25 mouse cellular contexts compared by ENCODE assay signal in genomic region chr5:90474369-90474768, GRCm38 (mm10). TPM values are rescaled to one million over a fixed set of nuclear protein-coding genes. Genes with fewer than 3 reads are reported as not detected.
DNase-seq lines count a peak whose midpoint lies in the region; ATAC-seq and TF ChIP-seq lines count a peak whose summit lies in the region.
"Had no signal": no experiment of that assay in that cellular context is flagged by ENCODE, and none has a peak within 500 bp of the region (broad histone marks: within the 10 kb centered on the region; RNA-seq: fewer than 3 reads in every experiment).

No protein-coding gene starts in this region.

- H3K36me3 ChIP-seq in kidney, postnatal 0 days (ENCODE audit: insufficient read depth, low read length): no peaks in the 10 kb centered on the region
- peaks cover 2% of the 10 kb centered on the region; the same call in 1 of the 2 replicates for H3K36me3 ChIP-seq in midbrain, embryonic 11.5 days (ENCODE audit: control insufficient read depth, insufficient read depth, low read length)
- H3K36me3 ChIP-seq in midbrain, embryonic 16.5 days (ENCODE audit: control insufficient read depth, insufficient read depth, low read length): no peaks in the 10 kb centered on the region
- H3K36me3 ChIP-seq: embryonic facial prominence, embryonic 10.5 days; heart, embryonic 12.5 days; hindbrain, embryonic 10.5 days had no signal

- H3K27ac ChIP-seq in kidney, postnatal 0 days: no peak overlapping the region
- no peak overlapping the region for H3K27ac ChIP-seq in midbrain, embryonic 11.5 days (ENCODE audit: low read depth, low read length)
- H3K27ac ChIP-seq in midbrain, embryonic 16.5 days (ENCODE audit: low read length): no peak overlapping the region
- H3K27ac ChIP-seq: embryonic facial prominence, embryonic 10.5 days; forebrain, embryonic 13.5 days; gastrocnemius, adult 2 months; hindbrain, embryonic 10.5 days; hindbrain, embryonic 14.5 days had no signal

- DNase-seq in adrenal gland, adult (ENCODE audit: inconsistent age in 2 of 2, low spot score in 1 of 2): peak; percentile 21 to 66
- DNase-seq in adrenal gland, adult 18-20 months (ENCODE audit: low spot score in 2 of 2): no peak
- peak; percentile 31 for DNase-seq in kidney, postnatal 0 days (ENCODE audit: low spot score)
- no peak for DNase-seq in kidney, postnatal 10 days
- peak; percentile 17 for DNase-seq in midbrain, embryonic 11.5 days (ENCODE audit: low spot score, missing footprints)
- peak; percentile 12 for DNase-seq in mesoderm, embryonic 11.5 days (ENCODE audit: low read depth, low spot score)
- DNase-seq in spleen, adult 18-20 months: no peak
- DNase-seq: B cell, adult 2 months; cerebellum, adult 18-20 months; cerebellum, adult 9-11 months; forebrain, postnatal 0 days; gastrocnemius, adult 2 months; gastrocnemius, postnatal 25 days had no signal

- no peaks in the 10 kb centered on the region for H3K27me3 ChIP-seq in kidney, postnatal 0 days (ENCODE audit: insufficient read depth, low read length)
- H3K27me3 ChIP-seq in midbrain, embryonic 11.5 days (ENCODE audit: control insufficient read depth, insufficient read depth, low read length): no peaks in the 10 kb centered on the region
- no peaks in the 10 kb centered on the region for H3K27me3 ChIP-seq in midbrain, embryonic 16.5 days (ENCODE audit: control insufficient read depth, insufficient read depth, low read depth, low read length)
- H3K27me3 ChIP-seq: forebrain, embryonic 13.5 days; heart, embryonic 12.5 days had no signal

- no peak for ATAC-seq in kidney, postnatal 0 days (replicated peaks; ENCODE audit: low FRiP score, low read depth)
- no peak for ATAC-seq in midbrain, embryonic 11.5 days (ENCODE audit: low FRiP score)
- no peak for ATAC-seq in midbrain, embryonic 16.5 days
- ATAC-seq: CD4-positive, CD25-positive, alpha-beta regulatory T cell, adult 4 months; forebrain, embryonic 13.5 days; forebrain, postnatal 0 days had no signal

- 69% methylated on average over 5 of the region's 5 CpGs for WGBS in kidney, postnatal 0 days
- WGBS in midbrain, embryonic 11.5 days: 86% methylated on average over 5 of the region's 5 CpGs
- 84% methylated on average over 5 of the region's 5 CpGs for WGBS in midbrain, embryonic 16.5 days

- no peak overlapping the region for H3K4me2 ChIP-seq in kidney, postnatal 0 days (ENCODE audit: low read length)
- H3K4me2 ChIP-seq in midbrain, embryonic 11.5 days: no peak overlapping the region
- no peak overlapping the region for H3K4me2 ChIP-seq in midbrain, embryonic 16.5 days (ENCODE audit: low read length)
- H3K4me2 ChIP-seq: forebrain, embryonic 13.5 days; heart, embryonic 12.5 days; hindbrain, embryonic 14.5 days had no signal

- no peak for TF ChIP-seq CTCF in kidney, postnatal 0 days (IDR thresholded peaks at IDR 0.05; ENCODE audit: low read depth)

- no peaks in the 10 kb centered on the region for H3K9me3 ChIP-seq in kidney, postnatal 0 days (replicated peaks; ENCODE audit: low read length)
- H3K9me3 ChIP-seq in midbrain, embryonic 11.5 days (ENCODE audit: control insufficient read depth, low read length): no peaks in the 10 kb centered on the region
- H3K9me3 ChIP-seq in midbrain, embryonic 16.5 days (replicated peaks; ENCODE audit: control insufficient read depth, low read length, poor library complexity, severe bottlenecking): no peaks in the 10 kb centered on the region
- H3K9me3 ChIP-seq: embryonic facial prominence, embryonic 10.5 days; forebrain, embryonic 13.5 days; heart, embryonic 12.5 days; hindbrain, embryonic 10.5 days had no signal

- H3K9ac ChIP-seq in kidney, postnatal 0 days (ENCODE audit: low read depth, low read length): no peak overlapping the region
- H3K9ac ChIP-seq in midbrain, embryonic 11.5 days (ENCODE audit: low read length): no peak overlapping the region
- H3K9ac ChIP-seq in midbrain, embryonic 16.5 days (ENCODE audit: low read depth, low read length): no peak overlapping the region
- H3K9ac ChIP-seq: forebrain, embryonic 13.5 days; forebrain, postnatal 0 days; heart, embryonic 12.5 days; hindbrain, embryonic 14.5 days had no signal

- no peak overlapping the region for H3K4me3 ChIP-seq in kidney, postnatal 0 days (replicated peaks; ENCODE audit: low read depth, low read length)
- H3K4me3 ChIP-seq in midbrain, embryonic 11.5 days (ENCODE audit: low read depth, low read length): no peak overlapping the region
- H3K4me3 ChIP-seq in midbrain, embryonic 16.5 days (ENCODE audit: low read depth, low read length): no peak overlapping the region
- H3K4me3 ChIP-seq: embryonic facial prominence, embryonic 10.5 days; forebrain, embryonic 13.5 days; gastrocnemius, adult 2 months; heart, embryonic 12.5 days; hindbrain, embryonic 10.5 days had no signal

- no peaks in the 10 kb centered on the region for H3K4me1 ChIP-seq in kidney, postnatal 0 days (replicated peaks; ENCODE audit: insufficient read depth, low read length)
- no peaks in the 10 kb centered on the region for H3K4me1 ChIP-seq in midbrain, embryonic 11.5 days (ENCODE audit: control insufficient read depth, insufficient read depth, low read length)
- no peaks in the 10 kb centered on the region for H3K4me1 ChIP-seq in midbrain, embryonic 16.5 days (ENCODE audit: control insufficient read depth, insufficient read depth, low read length)
- H3K4me1 ChIP-seq: embryonic facial prominence, embryonic 10.5 days; forebrain, embryonic 13.5 days; heart, embryonic 12.5 days; hindbrain, embryonic 10.5 days had no signal

RNA-seq across cellular contexts. Expression of gene Alb, which starts 13.7 kb away (rescaled TPM):
- total RNA-seq in adrenal gland, adult 18-20 months (2021): 10 to 100 TPM in 1 of 2 experiments, 1 to 10 TPM in 1; 1.3 to 11.4 TPM
- polyA plus RNA-seq in kidney, postnatal 0 days (2015; fragmentation: Nextera tagmentation; extraction: Ambion mirVana): 3.1 and 6.9 TPM in 2 replicates
- not detected in 2 replicates for polyA plus RNA-seq in midbrain, embryonic 11.5 days (2014; fragmentation: Nextera tagmentation; extraction: Ambion mirVana)
- not detected in 2 replicates for polyA plus RNA-seq in midbrain, embryonic 16.5 days (2015; fragmentation: Nextera tagmentation; extraction: Ambion mirVana)
- total RNA-seq: forebrain, postnatal 0 days; granulocyte monocyte progenitor cell, adult 5-6 weeks; heart, postnatal 25 days; MEL had no signal
- polyA plus RNA-seq: CD4-positive, CD25-positive, alpha-beta regulatory T cell, adult 4 months; embryonic facial prominence, embryonic 10.5 days; forebrain, embryonic 13.5 days; forebrain, postnatal 0 days; hindbrain, embryonic 10.5 days; hindbrain, embryonic 14.5 days had no signal

RNA-seq across cellular contexts. Expression of gene Afp, which starts 16.2 kb away (rescaled TPM):
- not detected for total RNA-seq in adrenal gland, adult 18-20 months (2021)
- 123 and 130 TPM in 2 replicates for polyA plus RNA-seq in kidney, postnatal 0 days (2015; fragmentation: Nextera tagmentation; extraction: Ambion mirVana)
- polyA plus RNA-seq in midbrain, embryonic 11.5 days (2014; fragmentation: Nextera tagmentation; extraction: Ambion mirVana): not detected in 2 replicates
- polyA plus RNA-seq in midbrain, embryonic 16.5 days (2015; fragmentation: Nextera tagmentation; extraction: Ambion mirVana): 0.24 TPM in 1 of 2 replicates, not detected in the other
- total RNA-seq: forebrain, postnatal 0 days; gastrocnemius, adult 2 months; gastrocnemius, postnatal 25 days; heart, adult 8-10 months; heart, postnatal 25 days had no signal

RNA-seq across cellular contexts. Expression of gene Afm, which starts 44.4 kb away (rescaled TPM):
- under 1 TPM in 1 of 2 experiments, not detected in 1; 0.13 TPM for total RNA-seq in adrenal gland, adult 18-20 months (2021)
- polyA plus RNA-seq in kidney, postnatal 0 days (2015; fragmentation: Nextera tagmentation; extraction: Ambion mirVana): 22.0 and 22.8 TPM in 2 replicates
- not detected in 2 replicates for polyA plus RNA-seq in midbrain, embryonic 11.5 days (2014; fragmentation: Nextera tagmentation; extraction: Ambion mirVana)
- polyA plus RNA-seq in midbrain, embryonic 16.5 days (2015; fragmentation: Nextera tagmentation; extraction: Ambion mirVana): not detected in 2 replicates
- total RNA-seq: forebrain, postnatal 0 days; gastrocnemius, adult 2 months; gastrocnemius, postnatal 25 days; granulocyte monocyte progenitor cell, adult 5-6 weeks; heart, adult 8-10 months; heart, postnatal 25 days; MEL had no signal
- polyA plus RNA-seq: CD4-positive, CD25-positive, alpha-beta regulatory T cell, adult 4 months; embryonic facial prominence, embryonic 10.5 days; embryonic facial prominence, embryonic 14.5 days; forebrain, embryonic 13.5 days; forebrain, postnatal 0 days; hindbrain, embryonic 10.5 days; hindbrain, embryonic 14.5 days had no signal

Comparison
In these comparisons a context has a peak if more than half of its experiments do, and no peak if none do; other contexts are left out.
1. DNase-seq: peak in adrenal gland, adult (2 of 2), kidney, postnatal 0 days (single experiment), midbrain, embryonic 11.5 days (single experiment) and mesoderm, embryonic 11.5 days (single experiment); none in adrenal gland, adult 18-20 months (0 of 2), kidney, postnatal 10 days (single experiment) and spleen, adult 18-20 months (0 of 2).
2. RNA of gene Afp, which starts 16.2 kb away (polyA plus RNA-seq): 123 to 130 TPM in kidney, postnatal 0 days; 0.24 TPM in midbrain, embryonic 16.5 days and not detected in midbrain, embryonic 11.5 days; every median in the first group is over 10 times any median in the second.
3. RNA of gene Afm, which starts 44.4 kb away (polyA plus RNA-seq): 22.0 to 22.8 TPM in kidney, postnatal 0 days; not detected in midbrain, embryonic 11.5 days and not detected in midbrain, embryonic 16.5 days; every median in the first group is over 10 times any median in the second.